Mouse (Mus musculus): Measurements from ENCODE around the gene Olfr2.

DNA sequence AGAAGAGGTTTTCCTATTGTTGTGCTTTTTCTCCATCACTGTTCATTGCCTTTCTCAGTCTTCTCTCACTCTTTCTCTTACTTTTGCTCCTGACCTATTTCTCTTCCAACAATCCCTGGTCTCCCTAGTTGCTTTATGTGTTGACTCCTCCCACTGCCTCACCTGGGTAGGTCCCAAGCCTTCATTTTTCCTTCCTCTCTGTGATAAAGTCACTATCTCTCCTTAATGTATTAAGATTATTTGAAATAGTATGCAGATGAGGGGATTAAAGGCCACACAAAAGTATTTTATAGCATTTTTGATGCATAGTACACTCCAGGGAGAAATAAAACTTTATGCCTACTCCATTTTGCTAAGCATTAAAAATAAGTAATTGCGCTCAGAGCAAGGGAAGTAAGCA is 42.0 kb downstream of the Olfr2 start, which contains the start of gene Olfr6:
- no peak for TF ChIP-seq CTCF (IDR thresholded peaks at IDR 0.05; ENCODE audit: control insufficient read depth, insufficient read depth, low read length)
- no peak for TF ChIP-seq POLR2A (IDR thresholded peaks at IDR 0.05; ENCODE audit: borderline replicate concordance, control insufficient read depth, low read depth, low read length)
